Mouse (Mus musculus) brain, embryonic 14.5 days (tissue): Measurements from ENCODE around the gene Ttll11.

Source experiments
- CTCF ChIP-seq: fragments of 200-500 bp; IDR thresholded peaks from 2 replicates; pipeline ENCODE4 v1.5.1; 2012; ENCODE audit warnings: inconsistent platforms, mild to moderate bottlenecking, moderate library complexity, borderline replicate concordance; ENCODE audit not compliant: insufficient read depth, insufficient read length; ENCODE audit errors: extremely low read depth
- POLR2A ChIP-seq: fragments of 200-500 bp; IDR thresholded peaks from 2 replicates; pipeline ENCODE4 v1.6.1; 2012; ENCODE audit warnings: mild to moderate bottlenecking, inconsistent platforms, borderline replicate concordance; ENCODE audit not compliant: poor library complexity, insufficient read depth, insufficient read length, severe bottlenecking; ENCODE audit errors: extremely low read depth

DNA sequence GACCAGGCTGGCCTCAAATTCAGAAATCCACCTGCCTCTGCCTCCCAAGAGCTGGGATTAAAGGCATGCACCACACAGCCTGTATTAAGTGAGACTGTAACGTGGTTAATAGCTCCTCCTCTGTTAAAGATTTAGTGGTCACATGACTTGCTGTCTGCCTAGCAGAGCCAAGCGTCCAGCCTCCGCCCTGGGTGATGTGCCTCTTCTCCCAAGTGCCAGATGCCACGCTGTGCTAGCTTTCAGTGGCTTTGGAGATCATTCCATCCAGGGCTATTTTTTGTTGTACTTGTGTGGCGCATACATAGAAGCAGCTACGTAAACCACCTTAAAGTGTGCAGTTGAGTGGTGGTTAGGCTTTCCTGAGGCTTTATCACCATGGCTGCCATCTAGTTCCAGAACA, 180.6 kb downstream of the Ttll11 start:
- no peak for TF ChIP-seq CTCF
- no peak for TF ChIP-seq POLR2A
